8 mouse cellular contexts compared by ENCODE assay signal in genomic region chr9:102306645-102307415, GRCm38 (mm10). TPM values are rescaled to one million over a fixed set of nuclear protein-coding genes. Genes with fewer than 3 reads are reported as not detected.
DNase-seq lines count a peak whose midpoint lies in the region; ATAC-seq lines count a peak whose summit lies in the region.

No protein-coding gene starts in this region.

- H3K9ac ChIP-seq in midbrain, embryonic 13.5 days (replicated peaks): no peak overlapping the region

- ATAC-seq in midbrain, embryonic 13.5 days: no peak

- H3K27me3 ChIP-seq in midbrain, embryonic 10.5 days (ENCODE audit: low read depth, poor library complexity, severe bottlenecking): no peaks in the 10 kb centered on the region
- no peaks in the 10 kb centered on the region for H3K27me3 ChIP-seq in midbrain, embryonic 13.5 days

- peak overlapping the region; percentile 55; the same call in 1 of the 2 replicates for H3K27ac ChIP-seq in midbrain, embryonic 10.5 days (replicated peaks)
- no peak overlapping the region for H3K27ac ChIP-seq in midbrain, embryonic 13.5 days

- peak; percentile 60 to 66 for DNase-seq in cerebellum, postnatal 10 days
- no peak for DNase-seq in cerebellum, adult 9-10 months
- DNase-seq in midbrain, embryonic 10.5 days (ENCODE audit: low spot score): no peak
- DNase-seq in kidney, adult 18-20 months: peak; percentile 41
- DNase-seq in lung, postnatal 36 days: peak; percentile 80
- no peak for DNase-seq in cerebellum, postnatal 25 days
- no peak for DNase-seq in spleen, adult 18-20 months

- H3K36me3 ChIP-seq in midbrain, embryonic 10.5 days: no peaks in the 10 kb centered on the region
- H3K36me3 ChIP-seq in midbrain, embryonic 13.5 days: no peaks in the 10 kb centered on the region

- H3K4me1 ChIP-seq in midbrain, embryonic 10.5 days: peaks cover 27% of the 10 kb centered on the region
- H3K4me1 ChIP-seq in midbrain, embryonic 13.5 days (replicated peaks): peaks cover 48% of the 10 kb centered on the region

- 73% methylated on average over 1 of the region's 1 CpGs for WGBS in midbrain, embryonic 10.5 days
- WGBS in midbrain, embryonic 13.5 days: 94% methylated on average over 1 of the region's 1 CpGs

- H3K9me3 ChIP-seq in midbrain, embryonic 10.5 days (replicated peaks): no peaks in the 10 kb centered on the region; the same call in 1 of the 2 replicates
- H3K9me3 ChIP-seq in midbrain, embryonic 13.5 days: peaks cover 5% of the 10 kb centered on the region; the same call in 1 of the 2 replicates

- no peak overlapping the region for H3K4me2 ChIP-seq in midbrain, embryonic 13.5 days (replicated peaks)

- no peak overlapping the region for H3K4me3 ChIP-seq in midbrain, embryonic 10.5 days
- no peak overlapping the region for H3K4me3 ChIP-seq in midbrain, embryonic 13.5 days (replicated peaks)

RNA-seq across cellular contexts. Expression of gene Ephb1, which starts 47.7 kb away (rescaled TPM):
- 9.5 and 14.7 TPM in 2 replicates for polyA plus RNA-seq in midbrain, embryonic 10.5 days (2016; fragmentation: Nextera tagmentation; extraction: Ambion mirVana)
- 62.9 and 66.2 TPM in 2 replicates for polyA plus RNA-seq in midbrain, embryonic 13.5 days (2015; fragmentation: Nextera tagmentation; extraction: Ambion mirVana)

Comparison
In these comparisons a context has a peak if more than half of its experiments do, and no peak if none do; other contexts are left out.
1. DNase-seq: peak in cerebellum, postnatal 10 days (2 of 2), kidney, adult 18-20 months (single experiment) and lung, postnatal 36 days (single experiment); none in cerebellum, adult 9-10 months (single experiment), midbrain, embryonic 10.5 days (single experiment), cerebellum, postnatal 25 days (0 of 2) and spleen, adult 18-20 months (0 of 2).